Mouse (Mus musculus) lung, adult 2 months (tissue): ENCODE data around the gene Ccr2. TPM values are rescaled to one million over a fixed set of nuclear protein-coding genes. Genes with fewer than 3 reads are reported as not detected.
"Not testable (repeated sequence)": the region's sequence is repeated elsewhere in the genome, so short reads cannot be mapped to it uniquely, and the experiment has no call there.

Experiments
- DNase-seq: peaks from one replicate; pipeline ENCODE4 v3.0.0; 2022
- H3K4me1 ChIP-seq: fragments of 200-500 bp; 2 replicates; pipeline ENCODE4 v1.6.1; 2011; ENCODE audit warnings: low read length; ENCODE audit not compliant: control insufficient read depth, insufficient read depth
- H3K4me3 ChIP-seq: fragments of 200-500 bp; replicated peaks from 2 replicates; pipeline ENCODE3; 2011; ENCODE audit warnings: low read depth, mild to moderate bottlenecking, control low read depth, low read length; ENCODE audit errors: extremely low read depth
- CTCF ChIP-seq: fragments of 200-500 bp; IDR thresholded peaks from 2 replicates; pipeline ENCODE4 v1.5.1; 2011; ENCODE audit warnings: mild to moderate bottlenecking, low read length, control low read depth; ENCODE audit not compliant: insufficient read depth
- POLR2A ChIP-seq: fragments of 200-500 bp; IDR thresholded peaks from 2 replicates; pipeline ENCODE4 v1.6.1; 2011; ENCODE audit warnings: low read depth, mild to moderate bottlenecking, control low read depth, low read length, borderline replicate concordance; ENCODE audit errors: extremely low read depth
- WGBS: fragments of 180-500 bp; shearing (Covaris S2); methylation state at CpG from one replicate; pipeline ENCODE4 v1.1.7; 2018; 5-methylcytosine and 5-hydroxymethylcytosine counted together
- polyA plus RNA-seq: library from polyadenylated mRNA; depleted of rRNA; stranded (reverse); fragments of >200 nt; gene quantifications from 2 replicates; pipeline ENCODE4 v1.2.3, GENCODE M21; 2012

The Ccr2 gene
- polyA plus RNA-seq, 1 experiment: 9.3 TPM

DNA sequence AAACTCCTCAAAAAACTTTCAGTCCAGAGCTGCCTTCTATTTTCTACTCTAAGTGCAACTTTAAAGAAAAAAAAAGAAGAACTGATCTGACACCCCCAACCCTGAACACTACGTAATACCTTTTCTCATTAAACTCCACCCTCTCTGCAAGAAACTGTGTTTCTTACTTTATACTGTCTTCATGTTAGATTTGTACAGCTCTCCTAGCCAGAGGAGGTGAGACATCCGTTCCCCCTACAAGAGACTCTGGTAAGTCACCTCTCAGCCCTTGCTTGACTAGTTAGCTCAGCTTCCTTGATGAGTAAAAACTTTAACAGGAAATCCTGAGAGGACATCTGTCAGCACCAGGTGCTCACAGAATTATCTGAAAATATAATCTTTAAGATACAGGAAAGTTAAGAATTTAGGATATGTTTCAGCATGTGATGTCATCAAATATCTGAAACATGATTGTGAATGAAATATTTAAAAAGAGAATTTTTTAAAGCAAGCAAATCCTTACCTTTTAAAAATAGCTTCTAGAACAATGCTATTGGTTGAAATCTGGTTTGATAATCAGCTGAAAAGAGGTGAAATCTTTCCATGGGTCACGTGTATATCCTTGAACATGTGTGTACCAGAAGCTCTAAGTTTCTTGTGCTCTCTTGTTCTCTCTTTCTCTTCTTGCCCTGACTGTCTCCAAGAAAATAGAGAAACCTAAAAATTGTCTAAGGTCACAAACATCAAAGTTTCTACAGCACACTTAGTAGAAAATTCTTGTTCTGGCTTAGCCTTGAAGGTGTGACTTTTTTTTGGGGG, 19.8 kb downstream of the Ccr2 start, which contains the start of gene Ccr5:
TSS of gene Ccr5 (plus strand) at position 157 of the 798 bp plus-strand sequence.
- TF ChIP-seq POLR2A: no peak
- no peak for TF ChIP-seq CTCF
- 52% methylated on average over 3 of the region's 3 CpGs for WGBS
- Histone ChIP-seq H3K4me3 (peak within 1 kb of the TSS; percentile 24), H3K4me1 (peaks cover 4% of the 10 kb centered on the region; the same call in 1 of the 2 replicates)
- no peak for DNase-seq

DNA sequence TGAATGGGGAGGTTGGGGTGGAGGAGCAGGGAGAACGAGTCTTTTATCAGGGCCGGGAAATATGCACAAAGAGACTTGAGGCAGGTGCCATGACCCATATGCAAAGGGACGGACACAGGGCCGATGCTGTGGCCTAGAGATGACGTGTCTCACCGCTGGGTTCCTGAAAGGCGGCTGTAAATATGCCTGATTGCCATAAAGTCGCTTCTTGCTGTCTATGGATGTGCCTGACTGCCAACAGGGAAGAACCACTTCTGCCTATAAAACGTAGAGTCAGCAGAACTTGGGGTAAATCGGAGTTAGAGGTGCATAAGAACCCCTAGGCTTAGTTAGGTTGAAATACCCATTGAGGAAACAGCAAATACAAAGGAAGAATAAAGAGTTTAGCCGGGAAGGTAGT, 23.8 kb downstream of the Ccr2 start:
- WGBS: 77% methylated on average over 11 of the region's 11 CpGs
- TF ChIP-seq POLR2A: no peak
- no peak for TF ChIP-seq CTCF
- DNase-seq: no peak

DNA sequence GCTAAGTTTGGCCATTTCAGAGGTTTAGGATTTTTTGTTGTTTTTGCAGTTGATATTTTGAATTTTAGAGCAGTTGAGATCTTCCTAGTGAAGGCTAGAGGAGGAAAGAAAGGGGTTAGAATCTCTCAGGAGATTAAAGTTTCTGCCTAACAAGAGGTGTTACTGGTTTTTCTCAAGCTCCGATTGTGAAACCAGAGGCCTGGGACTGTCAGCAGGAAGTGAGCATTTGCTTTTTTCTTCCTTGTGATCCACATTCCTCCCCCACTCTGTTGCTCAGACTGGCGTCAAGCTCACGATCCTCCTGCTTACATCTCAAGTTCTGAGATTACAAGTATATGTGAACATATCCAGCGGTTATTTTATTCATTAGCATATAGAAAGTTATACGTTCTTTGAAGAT, 24.6 kb downstream of the Ccr2 start:
- peaks cover 4% of the 10 kb centered on the region; the same call in 1 of the 2 replicates for H3K4me1 ChIP-seq
- H3K4me3 ChIP-seq: no peak overlapping the region
- TF ChIP-seq POLR2A (no peak), CTCF (no peak)
- 20% methylated on average over 5 of the region's 5 CpGs for WGBS
- no peak for DNase-seq

More for the DNA sequence above, 23.8 kb downstream of the Ccr2 start:
- peaks cover 4% of the 10 kb centered on the region; the same call in 1 of the 2 replicates for H3K4me1 ChIP-seq
- H3K4me3 ChIP-seq: no peak overlapping the region

DNA sequence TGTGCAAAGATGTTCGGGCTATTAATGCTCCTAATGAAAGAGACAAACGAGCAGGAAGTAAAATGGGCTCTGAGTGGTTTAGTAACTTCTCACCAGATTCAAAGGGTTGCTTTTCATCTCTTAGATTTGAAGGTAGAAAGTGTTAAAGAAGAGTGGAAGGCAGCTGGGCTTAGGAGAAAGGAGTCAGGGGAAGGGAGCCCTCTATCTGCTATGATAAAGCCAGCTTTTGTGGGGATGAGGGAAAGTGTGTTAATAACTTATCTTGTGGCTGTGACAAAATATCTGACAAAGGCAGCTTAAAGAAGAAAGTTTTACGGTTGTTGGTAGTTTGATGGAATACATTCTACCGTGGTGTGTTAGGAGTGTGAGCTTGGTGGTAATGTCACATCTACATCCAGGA, 25.7 kb downstream of the Ccr2 start:
- whole genome bisulfite sequencing: 38% methylated on average over 4 of the region's 4 CpGs
- peaks cover 4% of the 10 kb centered on the region; the same call in 1 of the 2 replicates for H3K4me1 ChIP-seq
- H3K4me3 ChIP-seq: no peak overlapping the region
- no peak for TF ChIP-seq POLR2A
- DNase-seq: no peak

DNA sequence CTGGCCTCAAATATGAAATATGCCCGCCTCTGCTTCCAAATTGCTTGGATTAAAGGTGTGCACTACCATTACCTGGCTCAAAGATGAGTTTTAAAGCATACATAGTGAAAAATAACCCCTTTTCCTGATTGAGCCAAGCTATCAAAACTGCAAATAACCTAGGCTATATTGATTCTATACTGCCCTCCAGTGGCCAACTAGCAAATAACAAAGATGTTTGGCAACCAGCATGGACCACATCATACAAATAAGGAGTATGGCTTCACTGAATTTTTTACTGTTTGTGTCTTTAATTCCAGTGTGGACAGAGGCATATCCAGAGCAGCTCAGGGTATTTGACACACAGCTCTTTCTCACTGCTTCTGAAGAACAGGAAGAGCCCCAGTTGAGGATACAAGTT, 26.6 kb downstream of the Ccr2 start:
- Histone ChIP-seq H3K4me3 (no peak overlapping the region), H3K4me1 (peaks cover 4% of the 10 kb centered on the region; the same call in 1 of the 2 replicates)
- TF ChIP-seq POLR2A (no peak), CTCF (peak; percentile 43; the same call in 1 of the 2 replicates)
- WGBS: 0% methylated on average over 1 of the region's 1 CpGs
- DNase-seq: no peak

DNA sequence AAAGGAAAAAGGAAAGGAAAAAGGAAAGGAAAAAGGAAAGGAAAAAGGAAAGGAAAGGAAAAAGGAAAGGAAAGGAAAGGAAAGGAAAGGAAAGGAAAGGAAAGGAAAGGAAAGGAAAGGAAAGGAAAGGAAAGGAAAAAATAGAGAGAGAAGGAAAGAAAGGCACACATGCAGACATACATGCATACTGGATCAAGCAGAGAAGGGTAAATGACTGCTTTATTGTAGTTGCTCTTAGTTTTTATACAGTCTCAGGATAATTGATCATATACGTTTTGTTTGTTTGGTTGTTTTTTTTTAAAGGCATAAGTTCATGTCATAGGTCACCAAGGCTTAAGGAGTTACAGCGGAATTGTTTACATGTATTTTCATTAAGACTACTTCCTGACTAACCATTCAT, 31.1 kb downstream of the Ccr2 start:
- not testable (repeated sequence) for H3K4me3 ChIP-seq
- WGBS: 72% methylated on average over 2 of the region's 2 CpGs

DNA sequence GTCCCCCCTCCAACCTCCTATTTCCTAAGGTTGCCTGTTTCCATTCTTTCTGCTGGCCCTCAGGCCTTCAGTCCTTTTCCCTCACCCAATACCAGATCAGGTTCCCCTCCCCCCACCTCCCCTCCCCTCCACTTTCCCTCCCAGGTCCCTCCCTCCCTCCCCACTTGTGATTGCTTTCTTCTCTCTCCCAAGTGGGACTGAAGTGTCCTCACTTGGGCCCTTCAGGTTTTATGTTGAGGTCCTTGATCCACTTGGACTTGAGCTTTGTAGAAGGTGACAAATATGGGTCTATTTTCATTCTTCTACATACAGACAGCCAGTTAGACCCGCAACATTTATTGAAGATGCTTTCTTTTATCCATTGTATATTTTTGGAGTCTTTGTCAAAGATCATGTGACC, 33.2 kb downstream of the Ccr2 start:
- 63% methylated on average over 1 of the region's 1 CpGs for WGBS
- H3K4me3 ChIP-seq, DNase-seq, H3K4me1 ChIP-seq: not testable (repeated sequence)

More for the DNA sequence above, 31.1 kb downstream of the Ccr2 start:
- not testable (repeated sequence) for DNase-seq, H3K4me1 ChIP-seq

DNA sequence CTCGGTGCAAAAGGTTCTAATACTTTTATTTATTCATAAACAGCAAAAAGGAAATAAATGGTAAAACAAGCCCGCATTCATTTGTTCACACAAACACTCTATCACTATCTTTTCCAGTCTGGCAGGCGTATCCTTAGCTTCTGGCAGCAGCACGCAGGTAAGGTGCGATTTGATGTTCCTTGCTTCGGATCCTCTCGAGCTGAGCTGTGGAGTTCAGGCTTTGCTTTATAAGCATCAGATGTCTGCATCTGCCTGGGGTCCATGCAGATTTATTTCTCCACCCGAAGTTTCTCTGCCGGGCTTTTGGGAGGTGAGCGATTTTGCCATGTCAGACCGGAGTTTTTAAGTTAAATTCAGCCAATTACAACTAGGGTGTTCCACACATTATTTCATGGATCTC, 35.9 kb downstream of the Ccr2 start:
- Histone ChIP-seq H3K4me3 (no peak overlapping the region), H3K4me1 (0 out of 2 replicates have a peak, but pooled peaks cover 2% of the 10 kb centered on the region)
- DNase-seq: no peak
- no peak for TF ChIP-seq CTCF
- no peak for TF ChIP-seq POLR2A
- WGBS: 50% methylated on average over 11 of the region's 11 CpGs

DNA sequence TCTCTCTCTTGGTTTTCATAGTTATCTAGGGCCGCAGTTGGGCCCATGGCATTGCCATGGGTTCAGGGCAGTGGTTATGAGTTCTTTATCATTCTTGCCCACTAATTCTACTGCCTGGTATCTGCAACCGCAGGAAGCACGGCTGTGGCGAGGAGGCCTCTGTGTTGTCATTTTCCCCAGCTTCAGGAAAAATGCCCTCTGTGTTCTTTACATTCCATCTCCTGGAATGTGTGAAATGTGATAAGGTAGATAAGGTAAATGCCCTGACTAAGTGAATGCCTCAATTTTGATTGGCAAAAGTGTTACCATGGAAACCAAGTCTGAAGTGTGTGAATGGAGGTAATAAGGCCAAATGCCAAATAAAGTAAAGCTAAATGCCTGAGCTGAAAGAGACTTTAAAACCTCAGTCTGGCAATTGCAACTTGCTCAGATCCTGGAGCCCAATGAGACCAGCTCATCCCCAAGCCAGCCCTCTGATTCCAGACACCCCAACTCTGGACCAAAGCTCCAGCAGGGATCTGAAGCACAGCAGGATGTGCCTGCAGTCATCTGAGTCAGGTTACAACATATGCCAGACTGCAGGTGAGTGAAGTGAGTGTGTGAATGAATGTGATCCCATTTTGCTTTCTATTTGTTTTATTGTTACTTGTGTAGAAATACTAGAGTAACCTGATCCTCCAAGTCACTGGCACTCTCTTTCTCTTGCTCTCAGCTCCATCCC, 36.5 kb downstream of the Ccr2 start:
- WGBS: 29% methylated on average over 4 of the region's 4 CpGs
- Histone ChIP-seq H3K4me1 (0 out of 2 replicates have a peak, but pooled peaks cover 2% of the 10 kb centered on the region), H3K4me3 (no peak overlapping the region)
- TF ChIP-seq CTCF: no peak
- TF ChIP-seq POLR2A: no peak
- no peak for DNase-seq

DNA sequence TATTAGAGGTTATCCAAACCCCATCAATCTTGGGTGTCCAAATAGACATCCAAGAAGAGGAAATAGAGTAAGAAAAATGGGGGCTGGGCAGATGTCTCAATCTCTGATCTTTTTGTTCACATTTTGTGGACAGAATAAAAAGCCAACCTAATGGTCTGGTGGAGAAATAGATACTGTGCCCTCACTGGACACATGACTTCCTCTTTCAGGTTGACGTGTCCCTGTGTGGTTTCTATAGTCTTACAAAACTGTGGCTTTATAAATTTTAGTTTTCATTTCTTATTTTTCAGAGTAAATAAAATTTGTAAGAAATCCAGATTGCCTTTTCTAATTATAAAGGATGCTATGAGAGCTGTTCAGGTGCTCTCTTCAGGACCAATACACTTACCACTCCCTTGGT, 41.9 kb downstream of the Ccr2 start:
- no peak for DNase-seq
- no peak overlapping the region for H3K4me3 ChIP-seq
- no peak for TF ChIP-seq POLR2A
- WGBS: 66% methylated on average over 1 of the region's 1 CpGs
- H3K4me1 ChIP-seq: no peaks in the 10 kb centered on the region
